Mouse (Mus musculus) megakaryocyte, embryonic 14.5 days (primary cell): ENCODE data around the gene Lrrc42.

Experiments used
- FLI1 ChIP-seq: IDR thresholded peaks from 2 replicates; pipeline ENCODE4 v1.6.1; 2012; ENCODE audit warnings: low read length, inconsistent platforms, mixed read lengths
- GATA1 ChIP-seq: IDR thresholded peaks from 3 replicates; pipeline ENCODE4 v1.6.1; 2012; ENCODE audit warnings: mixed read lengths, low read length, inconsistent platforms, borderline replicate concordance

DNA sequence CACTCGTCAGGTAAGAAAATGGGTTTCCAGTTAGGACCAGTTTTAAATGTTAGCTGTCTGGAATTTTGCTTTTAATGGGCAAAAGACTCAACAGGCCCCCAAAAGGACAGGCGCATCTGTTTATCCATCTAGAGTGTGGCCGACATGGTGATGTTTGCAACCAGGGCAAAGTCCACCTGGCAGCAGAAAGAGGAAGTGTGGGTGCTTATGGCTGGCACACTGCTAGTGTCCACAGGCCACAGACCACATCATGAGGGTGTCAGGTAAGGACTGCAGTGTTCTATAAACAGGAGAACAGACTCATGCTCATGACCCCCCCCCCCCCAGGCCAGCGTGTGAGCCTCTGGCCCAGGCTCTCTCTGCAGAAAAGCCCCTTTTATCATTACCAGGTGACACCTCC, 49.5 kb upstream of the Lrrc42 start:
- no peak for TF ChIP-seq FLI1
- TF ChIP-seq GATA1: no peak
